Mouse (Mus musculus): Measurements from ENCODE around the gene Lrig1. TPM values are rescaled to one million over a fixed set of nuclear protein-coding genes. Genes with fewer than 3 reads are reported as not detected.

Lrig1 gene
- polyA plus RNA-seq, 1 experiment, result 62.1 TPM

DNA sequence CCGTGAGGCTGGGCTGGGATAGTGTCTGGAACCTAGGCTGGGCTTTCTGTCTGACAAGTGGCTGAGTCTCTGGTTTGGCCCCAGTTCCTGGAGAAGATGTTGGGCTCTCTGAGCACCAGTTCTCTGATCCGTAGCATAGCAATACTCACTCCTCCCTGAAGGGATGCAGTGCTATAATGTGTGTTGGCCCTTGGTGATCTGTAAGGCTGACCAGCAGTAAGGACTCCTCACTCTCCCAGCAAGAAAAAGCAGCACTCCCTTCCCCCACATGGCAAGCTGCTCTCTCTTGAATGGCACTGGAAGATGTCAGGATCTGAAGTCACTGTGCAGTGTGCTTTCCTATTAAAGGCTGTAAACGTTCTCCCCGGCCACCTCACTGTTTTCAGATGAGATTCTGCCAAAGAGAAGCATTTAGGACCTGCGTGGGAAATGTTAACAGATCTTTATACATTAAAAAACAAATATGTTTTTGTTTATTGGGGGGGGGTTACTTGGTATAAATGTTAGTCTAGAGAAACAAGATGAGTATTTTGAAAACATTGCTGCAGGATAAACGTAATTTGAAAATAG lies 105.8 kb downstream of the Lrig1 start:
- WGBS, result 93% methylated on average over 6 of the region's 6 CpGs
- no peaks in the 10 kb centered on the region for H3K36me3 ChIP-seq (ENCODE audit: control insufficient read depth, insufficient read depth, low read length)
- no peaks in the 10 kb centered on the region for H3K4me1 ChIP-seq (replicated peaks; ENCODE audit: control insufficient read depth, insufficient read depth, low read length)
- H3K4me3 ChIP-seq (ENCODE audit: control insufficient read depth, insufficient read depth, low read length), result no peak overlapping the region
- no peak for DNase-seq
- no peak overlapping the region for H3K27ac ChIP-seq (ENCODE audit: control insufficient read depth, insufficient read depth, low read length)
- no peak for TF ChIP-seq CTCF (IDR thresholded peaks at IDR 0.05; ENCODE audit: borderline replicate concordance, control insufficient read depth, extremely low read depth, insufficient read depth, low read length, poor library complexity)
- no peak for TF ChIP-seq POLR2A (IDR thresholded peaks at IDR 0.05; ENCODE audit: control insufficient read depth, extremely low read depth, insufficient read depth, low read length, poor library complexity)
- no peaks in the 10 kb centered on the region for H3K27me3 ChIP-seq (ENCODE audit: control insufficient read depth, insufficient read depth, low read length)

DNA sequence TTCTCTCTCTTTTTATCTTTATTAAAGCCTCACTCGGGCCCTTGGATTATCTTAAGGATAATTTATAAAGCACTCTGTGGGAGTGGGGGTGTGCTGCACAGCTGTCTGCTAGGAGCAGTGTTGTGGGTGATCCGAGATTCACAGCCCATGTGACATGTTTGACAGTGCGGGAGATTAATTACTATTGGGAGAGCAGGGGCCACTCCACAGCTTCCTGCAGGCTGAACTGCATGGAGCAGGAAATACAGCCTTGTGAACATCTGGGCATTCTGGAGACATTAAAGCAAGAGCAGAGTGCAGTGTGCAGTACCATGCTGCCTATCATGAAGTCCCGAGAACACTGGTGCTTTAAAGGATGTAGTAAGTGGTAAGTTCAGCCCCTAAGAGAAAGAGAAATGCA lies 107.2 kb downstream of the Lrig1 start:
- no peaks in the 10 kb centered on the region for H3K4me1 ChIP-seq (replicated peaks; ENCODE audit: control insufficient read depth, insufficient read depth, low read length)
- H3K27ac ChIP-seq (ENCODE audit: control insufficient read depth, insufficient read depth, low read length), result no peak overlapping the region
- no peak for TF ChIP-seq POLR2A (IDR thresholded peaks at IDR 0.05; ENCODE audit: control insufficient read depth, extremely low read depth, insufficient read depth, low read length, poor library complexity)
- no peak for TF ChIP-seq CTCF (IDR thresholded peaks at IDR 0.05; ENCODE audit: borderline replicate concordance, control insufficient read depth, extremely low read depth, insufficient read depth, low read length, poor library complexity)
- no peaks in the 10 kb centered on the region for H3K27me3 ChIP-seq (ENCODE audit: control insufficient read depth, insufficient read depth, low read length)
- 86% methylated on average over 4 of the region's 4 CpGs for WGBS
- no peak for DNase-seq
- no peaks in the 10 kb centered on the region for H3K36me3 ChIP-seq (ENCODE audit: control insufficient read depth, insufficient read depth, low read length)
- H3K4me3 ChIP-seq (ENCODE audit: control insufficient read depth, insufficient read depth, low read length), result no peak overlapping the region

DNA sequence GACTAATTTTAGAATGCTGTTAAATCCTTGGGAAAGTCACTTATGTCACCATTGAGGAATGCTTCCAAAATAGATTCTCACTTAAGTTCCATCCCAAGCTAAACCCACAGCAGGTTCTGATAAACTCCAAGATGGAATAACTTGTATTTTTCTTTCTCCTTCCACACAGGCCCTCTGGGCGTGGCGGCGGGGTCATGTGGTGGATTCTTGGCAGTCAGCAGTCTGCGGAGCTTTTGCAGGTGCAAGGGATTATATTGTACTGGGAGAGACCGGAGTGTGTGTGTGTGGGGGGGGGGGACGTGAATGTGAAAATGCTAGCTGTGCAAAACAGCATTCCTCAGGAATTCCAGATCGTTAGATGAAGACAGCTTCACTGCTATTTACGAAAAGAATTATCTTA lies 107.7 kb downstream of the Lrig1 start:
- H3K27me3 ChIP-seq (ENCODE audit: control insufficient read depth, insufficient read depth, low read length), result no peaks in the 10 kb centered on the region
- DNase-seq, result no peak

DNA sequence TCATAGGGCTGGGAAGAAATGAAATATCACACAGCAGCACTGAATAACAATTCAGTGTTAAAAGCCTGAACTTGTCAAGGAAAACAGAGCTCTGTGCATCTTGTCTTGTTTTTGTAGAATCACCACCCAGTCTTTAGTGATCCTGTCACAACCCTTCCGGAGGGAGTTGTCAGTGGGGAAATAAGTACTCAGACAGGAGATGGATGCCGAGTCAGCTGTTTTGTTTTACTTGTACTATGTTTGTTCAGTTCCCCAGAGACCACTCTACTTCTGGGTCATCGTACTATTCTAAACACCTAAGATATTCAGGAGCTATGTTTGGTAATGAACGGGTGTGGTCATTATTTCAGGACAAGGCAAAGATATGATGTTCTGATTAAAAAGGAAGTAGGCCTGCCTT lies 111.6 kb downstream of the Lrig1 start:
- WGBS, result 98% methylated on average over 4 of the region's 4 CpGs
- Histone ChIP-seq H3K27ac (ENCODE audit: control insufficient read depth, insufficient read depth, low read length) (no peak overlapping the region), H3K4me1 (replicated peaks; ENCODE audit: control insufficient read depth, insufficient read depth, low read length) (no peaks in the 10 kb centered on the region), H3K4me3 (ENCODE audit: control insufficient read depth, insufficient read depth, low read length) (no peak overlapping the region), H3K36me3 (ENCODE audit: control insufficient read depth, insufficient read depth, low read length) (no peaks in the 10 kb centered on the region), H3K27me3 (ENCODE audit: control insufficient read depth, insufficient read depth, low read length) (no peaks in the 10 kb centered on the region)
- DNase-seq, result no peak
- TF ChIP-seq CTCF (IDR thresholded peaks at IDR 0.05; ENCODE audit: borderline replicate concordance, control insufficient read depth, extremely low read depth, insufficient read depth, low read length, poor library complexity), result no peak
- TF ChIP-seq POLR2A (IDR thresholded peaks at IDR 0.05; ENCODE audit: control insufficient read depth, extremely low read depth, insufficient read depth, low read length, poor library complexity), result no peak

More for the DNA sequence above, 107.7 kb downstream of the Lrig1 start:
- no peaks in the 10 kb centered on the region for H3K36me3 ChIP-seq (ENCODE audit: control insufficient read depth, insufficient read depth, low read length)
- no peak for TF ChIP-seq POLR2A (IDR thresholded peaks at IDR 0.05; ENCODE audit: control insufficient read depth, extremely low read depth, insufficient read depth, low read length, poor library complexity)
- TF ChIP-seq CTCF (IDR thresholded peaks at IDR 0.05; ENCODE audit: borderline replicate concordance, control insufficient read depth, extremely low read depth, insufficient read depth, low read length, poor library complexity), result no peak
- 94% methylated on average over 8 of the region's 8 CpGs for WGBS
- no peak overlapping the region for H3K27ac ChIP-seq (ENCODE audit: control insufficient read depth, insufficient read depth, low read length)
- no peaks in the 10 kb centered on the region for H3K4me1 ChIP-seq (replicated peaks; ENCODE audit: control insufficient read depth, insufficient read depth, low read length)
- no peak overlapping the region for H3K4me3 ChIP-seq (ENCODE audit: control insufficient read depth, insufficient read depth, low read length)

DNA sequence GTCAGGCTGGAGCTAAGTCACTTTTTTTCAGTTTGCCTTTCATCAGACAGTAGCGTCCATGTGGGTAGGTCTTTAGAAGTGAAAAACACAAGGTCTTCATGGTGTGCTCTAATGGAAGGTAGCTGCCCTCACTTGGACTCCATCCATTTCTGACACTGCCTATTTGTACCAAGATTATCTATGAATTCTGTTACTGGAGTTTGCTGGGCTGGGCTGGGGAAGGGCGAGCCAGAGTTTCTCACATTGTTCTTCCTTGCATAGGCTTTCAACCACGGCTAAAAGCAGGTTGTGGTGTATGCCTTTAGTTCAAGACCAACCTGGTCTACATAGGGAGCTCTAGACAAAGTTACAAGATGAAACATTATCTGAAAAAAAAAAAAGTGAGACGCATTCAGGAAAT lies 115.0 kb downstream of the Lrig1 start:
- Histone ChIP-seq H3K4me1 (replicated peaks; ENCODE audit: control insufficient read depth, insufficient read depth, low read length) (no peaks in the 10 kb centered on the region), H3K36me3 (ENCODE audit: control insufficient read depth, insufficient read depth, low read length) (no peaks in the 10 kb centered on the region), H3K27ac (ENCODE audit: control insufficient read depth, insufficient read depth, low read length) (no peak overlapping the region), H3K4me3 (ENCODE audit: control insufficient read depth, insufficient read depth, low read length) (no peak overlapping the region), H3K27me3 (ENCODE audit: control insufficient read depth, insufficient read depth, low read length) (no peaks in the 10 kb centered on the region)
- WGBS, result 90% methylated on average over 4 of the region's 4 CpGs
- TF ChIP-seq POLR2A (IDR thresholded peaks at IDR 0.05; ENCODE audit: control insufficient read depth, extremely low read depth, insufficient read depth, low read length, poor library complexity) (no peak), CTCF (IDR thresholded peaks at IDR 0.05; ENCODE audit: borderline replicate concordance, control insufficient read depth, extremely low read depth, insufficient read depth, low read length, poor library complexity) (no peak)
- no peak for DNase-seq

DNA sequence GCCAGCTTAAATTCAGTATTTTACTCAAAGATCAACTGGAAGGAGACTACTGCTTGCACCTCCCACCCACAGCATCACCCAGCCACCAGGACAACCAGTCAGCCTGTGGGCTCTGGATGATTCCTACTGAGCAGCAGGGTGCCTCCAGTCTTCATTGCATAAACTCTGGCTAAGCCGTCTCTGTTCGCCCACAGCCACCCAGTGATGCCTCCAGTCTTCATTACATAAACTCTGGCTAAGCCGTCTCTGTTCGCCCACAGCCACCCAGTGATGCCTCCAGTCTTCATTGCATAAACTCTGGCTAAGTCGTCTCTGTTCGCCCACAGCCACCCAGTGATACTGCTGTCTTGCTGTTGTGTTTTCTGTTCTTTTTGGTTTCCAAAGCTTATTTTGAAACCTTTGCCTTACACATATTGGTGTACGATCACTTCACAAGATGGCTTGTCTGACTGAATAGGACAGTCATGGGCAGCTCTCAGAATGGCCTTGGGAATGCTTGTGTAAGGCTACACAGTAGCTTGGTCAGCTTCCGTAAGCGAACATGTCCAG lies 115.7 kb downstream of the Lrig1 start:
- no peak for DNase-seq
- no peaks in the 10 kb centered on the region for H3K36me3 ChIP-seq (ENCODE audit: control insufficient read depth, insufficient read depth, low read length)
- H3K27ac ChIP-seq (ENCODE audit: control insufficient read depth, insufficient read depth, low read length), result no peak overlapping the region
- no peaks in the 10 kb centered on the region for H3K4me1 ChIP-seq (replicated peaks; ENCODE audit: control insufficient read depth, insufficient read depth, low read length)
- no peaks in the 10 kb centered on the region for H3K27me3 ChIP-seq (ENCODE audit: control insufficient read depth, insufficient read depth, low read length)
- H3K4me3 ChIP-seq (ENCODE audit: control insufficient read depth, insufficient read depth, low read length), result no peak overlapping the region
- TF ChIP-seq POLR2A (IDR thresholded peaks at IDR 0.05; ENCODE audit: control insufficient read depth, extremely low read depth, insufficient read depth, low read length, poor library complexity) (no peak), CTCF (IDR thresholded peaks at IDR 0.05; ENCODE audit: borderline replicate concordance, control insufficient read depth, extremely low read depth, insufficient read depth, low read length, poor library complexity) (no peak)
- WGBS, result 97% methylated on average over 9 of the region's 9 CpGs

DNA sequence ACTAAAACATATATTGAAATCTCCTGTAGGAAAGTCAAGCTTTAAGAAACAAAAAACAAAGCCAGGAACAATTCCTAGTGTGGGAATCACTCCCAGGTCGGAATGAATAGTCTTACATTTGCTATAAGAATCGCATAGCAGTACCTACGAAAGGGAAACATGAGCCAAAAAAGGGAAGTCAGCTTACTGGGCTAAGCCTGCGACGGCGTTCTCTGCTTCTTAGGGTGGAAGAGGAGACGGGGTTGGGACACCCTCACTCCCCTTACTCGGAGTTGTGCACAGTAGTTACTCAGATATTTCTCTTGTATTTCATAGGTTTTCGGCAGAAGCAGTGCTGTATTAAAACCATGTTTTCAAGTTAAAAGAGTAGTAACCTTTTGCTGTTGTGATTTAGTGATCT lies 117.9 kb downstream of the Lrig1 start:
- Histone ChIP-seq H3K4me1 (replicated peaks; ENCODE audit: control insufficient read depth, insufficient read depth, low read length) (no peaks in the 10 kb centered on the region), H3K27me3 (ENCODE audit: control insufficient read depth, insufficient read depth, low read length) (no peaks in the 10 kb centered on the region), H3K4me3 (ENCODE audit: control insufficient read depth, insufficient read depth, low read length) (no peak overlapping the region), H3K27ac (ENCODE audit: control insufficient read depth, insufficient read depth, low read length) (no peak overlapping the region), H3K36me3 (ENCODE audit: control insufficient read depth, insufficient read depth, low read length) (no peaks in the 10 kb centered on the region)
- WGBS, result 47% methylated on average over 9 of the region's 9 CpGs
- TF ChIP-seq CTCF (IDR thresholded peaks at IDR 0.05; ENCODE audit: borderline replicate concordance, control insufficient read depth, extremely low read depth, insufficient read depth, low read length, poor library complexity) (no peak), POLR2A (IDR thresholded peaks at IDR 0.05; ENCODE audit: control insufficient read depth, extremely low read depth, insufficient read depth, low read length, poor library complexity) (no peak)
- no peak for DNase-seq

Measured in thymus, adult 2 months (tissue).